Mouse (Mus musculus) testis, postnatal 14 days (tissue): Measurements from ENCODE around the gene Rbm3.

Experiments used
- DNase-seq: peaks from one replicate; pipeline ENCODE4 v3.0.0; 2021; ENCODE audit warnings: low spot score

Gene Rbm3

DNA sequence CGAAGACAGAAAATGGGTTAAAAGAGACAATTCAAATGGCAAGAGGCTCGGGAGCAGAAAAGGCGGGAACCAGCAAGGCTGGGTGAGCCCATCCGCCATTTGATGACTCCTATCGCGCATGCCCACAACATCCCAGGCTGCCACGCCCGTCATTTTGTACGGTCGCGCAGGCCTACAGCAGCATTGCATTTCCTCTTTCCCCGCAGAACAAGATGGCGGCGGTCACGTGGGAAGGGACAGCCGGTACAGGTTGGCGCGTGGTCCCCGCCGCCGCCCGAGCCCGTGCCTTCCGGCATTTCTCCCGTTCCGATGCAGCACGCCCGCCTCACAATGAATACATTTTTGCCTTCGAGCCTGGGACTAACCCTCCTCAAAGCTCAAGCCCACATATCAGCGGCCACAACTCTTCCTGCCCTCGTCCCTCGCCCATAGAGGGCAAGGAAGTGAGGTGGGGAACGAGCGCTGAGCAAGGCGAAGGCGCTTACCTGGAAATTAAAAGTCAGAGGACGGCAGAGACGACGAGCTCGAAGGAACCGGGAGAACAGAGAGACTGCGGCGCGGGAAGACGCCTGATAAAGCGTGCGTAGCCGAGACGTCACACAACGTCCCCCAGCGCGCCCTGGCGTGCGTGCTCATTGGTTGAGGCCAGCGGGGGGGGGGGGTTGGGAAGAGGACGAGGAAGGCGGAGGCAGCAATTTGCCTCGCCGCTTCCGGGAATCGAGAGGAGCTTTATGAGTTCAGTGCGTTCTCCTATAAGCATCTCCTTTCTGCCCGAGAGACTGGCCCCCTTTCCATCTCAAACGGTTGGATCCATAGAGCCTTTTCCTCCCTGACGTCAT is at the start of gene Rbm3:
TSS of gene Rbm3 (minus strand) at position 728 of the 839 bp plus-strand sequence.
- DNase-seq, result peak; percentile 85

DNA sequence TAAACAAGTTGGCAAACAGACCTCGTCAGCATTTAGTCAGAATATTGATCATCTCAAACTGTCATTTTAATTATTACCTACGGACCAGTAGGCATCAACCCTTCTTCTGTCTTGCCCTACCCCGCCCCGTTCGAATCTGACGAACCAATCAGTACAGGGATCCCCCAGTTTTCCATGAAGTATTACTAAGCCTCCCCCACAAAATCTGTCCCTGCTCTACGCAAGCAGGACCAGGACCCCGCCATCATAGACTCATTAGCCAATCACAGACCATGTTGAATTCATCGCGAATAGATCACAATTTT is 47.7 kb upstream of the Rbm3 start, which contains the start of gene Ebp:
TSS of gene Ebp (minus strand) at position 94 of the 305 bp plus-strand sequence.
- no peak for DNase-seq

DNA sequence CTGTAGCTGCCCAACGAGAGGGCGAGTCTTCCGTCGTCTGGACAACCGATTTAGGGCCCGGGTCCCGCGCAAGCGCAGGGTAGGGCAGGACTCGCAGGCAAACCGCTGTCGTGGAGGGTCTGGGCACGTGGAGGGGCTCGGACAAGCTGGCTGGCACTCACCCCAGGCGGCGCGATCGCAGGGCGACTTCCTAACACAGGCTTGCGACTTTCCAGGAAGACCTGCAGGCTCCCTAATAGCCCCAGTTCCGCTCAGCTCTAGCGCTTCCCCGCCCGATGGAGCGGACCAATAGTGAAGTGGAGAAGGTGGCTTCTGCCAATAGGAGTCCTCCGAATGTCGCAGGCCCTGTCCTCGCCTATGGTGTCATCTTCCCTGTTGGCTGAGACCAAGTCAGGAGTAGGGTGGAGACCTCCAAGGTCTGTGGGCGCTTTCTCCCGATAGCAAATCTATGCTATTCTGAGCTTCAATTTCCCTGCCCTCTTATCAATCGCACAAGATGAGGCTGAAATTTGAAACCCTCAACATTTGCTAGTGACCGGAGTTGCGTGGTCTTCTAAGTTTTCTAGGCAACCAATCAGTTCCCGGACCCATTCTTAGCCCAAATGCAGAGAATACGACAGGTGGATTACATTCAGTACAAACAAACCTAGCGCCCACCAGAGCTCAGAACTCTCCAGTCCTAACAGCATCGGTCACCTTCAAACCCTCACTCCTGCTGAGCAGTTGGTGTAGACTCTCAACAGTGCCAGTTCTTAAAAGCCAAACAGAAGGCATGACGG is 47.1 kb upstream of the Rbm3 start:
- peak; percentile 74 for DNase-seq

DNA sequence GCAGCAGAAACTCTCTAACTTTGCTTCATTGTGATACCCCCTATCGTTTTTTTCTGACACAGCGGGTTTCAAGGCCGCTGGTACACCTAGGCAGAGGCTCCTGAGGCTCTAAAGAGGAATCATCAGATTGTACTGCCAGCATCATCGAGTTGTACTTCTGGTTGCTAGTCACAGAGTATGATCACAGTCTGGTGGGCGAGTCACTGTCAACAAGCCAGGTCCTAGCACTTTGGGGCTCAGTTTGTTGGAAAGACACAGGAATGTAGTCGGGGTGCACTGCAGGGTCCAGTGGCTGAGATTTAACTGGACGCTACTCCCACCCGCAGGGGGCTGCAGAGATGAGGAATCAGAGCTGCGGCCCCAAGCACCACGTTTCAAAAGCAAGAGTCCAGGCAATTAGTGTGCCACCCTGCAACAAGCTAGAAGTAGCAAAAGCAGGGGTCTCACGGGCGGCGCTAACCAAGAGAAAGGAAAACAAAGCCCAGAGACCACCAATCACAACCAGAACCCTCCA is 46.5 kb upstream of the Rbm3 start:
- DNase-seq, result no peak

DNA sequence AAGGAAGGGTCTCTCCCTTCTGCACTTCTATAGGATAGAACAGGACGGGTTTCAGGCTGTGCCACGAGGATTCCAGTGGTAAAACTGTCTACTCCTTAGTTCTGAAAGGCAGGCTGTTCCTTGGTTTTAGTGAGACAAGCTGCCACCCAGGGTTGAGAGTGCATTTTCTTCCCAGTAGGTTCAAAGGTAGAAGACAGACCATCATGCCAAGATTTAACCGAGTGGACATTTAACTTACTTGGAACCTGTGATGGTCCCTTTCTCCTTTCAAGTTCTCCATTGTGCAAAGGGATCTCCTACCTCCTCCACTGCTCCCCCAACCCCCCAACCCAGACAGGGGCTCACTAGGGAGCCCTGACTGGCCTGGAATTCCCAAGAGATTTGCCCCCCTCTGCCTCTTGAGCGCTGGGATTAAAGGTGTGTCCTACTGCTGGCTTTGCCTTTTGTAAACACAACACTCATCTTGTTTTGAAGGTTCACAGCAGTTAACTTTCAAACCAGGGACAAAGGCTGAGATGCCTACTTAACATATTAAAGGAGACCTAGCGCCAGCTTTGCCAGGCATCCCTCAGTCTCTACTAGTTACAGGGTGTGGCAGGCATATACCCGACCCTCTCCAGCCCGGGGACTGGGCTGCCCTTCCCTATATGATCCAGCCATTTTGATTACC is 37.3 kb upstream of the Rbm3 start:
- no peak for DNase-seq

DNA sequence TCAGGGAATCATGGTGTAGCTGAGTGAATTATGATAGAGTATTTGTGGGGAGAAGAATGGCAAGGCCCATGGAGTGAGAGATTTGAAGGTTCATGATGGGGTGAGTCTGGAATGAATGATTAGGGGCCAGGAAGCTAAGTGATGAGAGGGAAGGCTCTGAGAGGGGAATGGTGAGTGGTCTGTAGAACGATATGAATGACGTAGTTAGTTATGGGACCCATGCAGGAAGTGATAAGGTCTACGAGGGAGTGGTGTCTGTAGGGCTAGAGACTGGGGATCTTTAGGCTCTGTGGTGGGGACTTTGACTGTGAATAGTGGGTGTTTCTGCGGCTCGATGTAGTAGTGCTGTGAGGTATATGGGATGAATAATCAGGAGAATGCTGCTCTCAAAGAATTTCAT is 34.0 kb upstream of the Rbm3 start:
- DNase-seq, result no peak

DNA sequence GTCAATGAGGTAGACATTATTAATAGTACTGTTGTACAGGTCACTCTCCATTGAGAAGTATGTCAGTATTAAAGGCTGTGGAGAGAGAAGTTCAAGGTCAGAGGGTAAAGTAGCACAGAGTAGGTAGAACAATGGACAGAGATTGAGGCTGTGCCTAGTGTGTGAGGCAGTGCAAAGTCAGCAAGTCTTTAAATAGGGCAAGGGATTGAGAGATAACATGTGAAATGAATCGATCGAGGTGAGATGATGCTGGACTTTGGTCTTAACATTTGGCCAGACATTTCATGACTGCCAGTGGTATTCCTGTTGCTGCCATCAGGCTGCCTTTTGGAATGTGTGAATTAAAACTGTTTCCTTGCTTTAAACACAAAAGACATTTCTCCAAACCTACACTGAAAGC is 33.2 kb upstream of the Rbm3 start:
- DNase-seq, result no peak

DNA sequence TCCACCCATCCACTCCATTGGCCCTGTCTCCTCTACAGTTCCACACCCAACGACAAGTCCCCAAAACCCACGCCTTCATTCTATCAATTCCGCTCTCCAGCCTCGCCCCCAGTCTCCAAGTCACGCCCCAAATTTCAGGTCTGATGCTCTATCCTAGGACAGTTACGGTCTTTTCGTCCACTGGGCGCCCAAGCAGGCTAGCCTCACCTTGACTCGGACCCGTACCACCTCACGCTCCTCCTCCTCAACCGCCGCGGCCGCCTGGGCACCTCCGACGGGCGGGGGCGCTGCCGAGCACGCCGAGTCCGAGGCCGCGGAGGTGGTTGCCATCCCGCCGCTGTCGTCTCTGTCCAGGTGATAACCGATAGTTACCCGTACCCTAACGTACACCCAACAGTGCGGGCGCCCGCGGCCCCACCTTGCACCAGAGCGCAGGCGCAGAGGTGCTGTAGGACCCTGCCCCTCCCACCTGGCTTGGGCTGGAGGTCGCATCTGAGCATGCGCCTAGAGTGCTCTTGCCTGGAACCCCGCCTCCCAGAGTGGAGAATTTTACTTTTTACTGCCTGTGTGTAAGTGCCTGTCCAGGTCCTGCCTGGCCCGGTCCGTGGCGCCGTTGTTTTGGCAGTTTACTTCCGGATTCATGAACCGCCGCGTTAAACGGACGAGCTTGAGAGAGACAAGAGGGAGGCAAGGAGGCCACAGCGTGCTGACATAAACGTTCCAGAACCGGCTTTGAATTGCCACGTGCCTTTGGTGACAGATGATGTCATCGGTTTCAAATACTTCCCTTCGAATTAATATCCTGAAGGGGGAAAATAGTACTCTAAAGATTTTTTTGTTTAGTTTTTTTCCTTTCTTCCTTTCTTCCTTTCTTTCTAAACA is 30.1 kb upstream of the Rbm3 start, which contains the start of gene Tbc1d25:
TSS of gene Tbc1d25 (minus strand) at position 678 of the 882 bp plus-strand sequence.
- peak; percentile 89 for DNase-seq

DNA sequence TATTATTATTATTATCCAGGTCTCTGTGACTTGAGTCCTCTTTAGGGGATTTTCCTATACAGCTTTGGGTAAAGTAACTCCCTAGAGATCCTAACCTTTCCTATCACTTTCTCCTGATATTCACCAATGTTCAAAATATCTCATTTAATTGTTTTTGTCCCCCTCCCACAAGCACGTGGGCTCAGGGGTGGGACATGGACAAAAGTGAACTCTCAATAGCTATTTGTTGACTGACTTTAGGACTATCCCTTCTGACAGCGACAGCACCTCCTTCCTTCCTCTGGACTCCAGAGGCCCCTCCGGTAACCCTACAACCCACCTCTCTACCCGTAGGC is 29.5 kb upstream of the Rbm3 start:
- no peak for DNase-seq

DNA sequence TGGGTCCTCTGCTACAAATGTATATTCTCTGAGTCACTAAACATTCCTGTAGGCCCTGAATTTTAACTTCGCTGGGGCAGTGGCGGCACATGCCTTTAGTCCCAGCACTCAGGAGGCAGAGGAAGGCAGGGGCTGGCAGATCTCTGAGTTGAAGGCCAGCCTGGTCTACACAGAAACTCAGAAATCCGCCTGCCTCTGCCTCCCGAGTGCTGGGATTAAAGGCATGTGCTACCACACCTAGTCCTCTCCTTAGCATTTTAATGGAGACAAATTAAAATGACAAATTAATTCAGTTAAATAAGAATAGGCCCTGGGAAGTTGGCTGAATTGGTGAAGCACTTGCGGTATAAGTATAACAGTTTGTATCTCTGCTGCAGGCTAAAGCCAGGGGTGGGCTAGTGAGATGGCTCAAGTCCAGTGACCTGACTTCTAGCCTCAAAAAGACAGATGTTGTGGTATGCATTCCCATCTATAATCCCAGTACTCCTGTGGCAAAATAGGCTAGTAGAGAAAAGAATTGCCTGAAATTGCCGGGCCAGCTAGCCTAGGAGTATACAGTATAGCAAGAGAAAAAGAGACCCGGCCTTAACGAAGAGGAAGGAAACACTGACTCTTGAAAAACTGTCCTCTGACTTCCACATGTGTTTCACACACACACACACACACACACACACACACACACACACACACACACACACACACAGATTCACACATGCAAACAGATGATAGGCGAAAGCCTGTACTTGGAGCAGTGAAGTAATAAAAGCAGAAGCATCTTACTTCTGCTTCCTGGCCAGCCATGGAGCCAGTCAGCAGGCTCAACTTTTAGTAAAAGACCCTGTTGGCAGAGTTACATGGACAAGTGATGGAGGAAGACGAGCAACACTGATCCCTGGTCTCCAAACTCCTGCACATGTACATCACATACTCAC is 22.3 kb upstream of the Rbm3 start:
- no peak for DNase-seq

DNA sequence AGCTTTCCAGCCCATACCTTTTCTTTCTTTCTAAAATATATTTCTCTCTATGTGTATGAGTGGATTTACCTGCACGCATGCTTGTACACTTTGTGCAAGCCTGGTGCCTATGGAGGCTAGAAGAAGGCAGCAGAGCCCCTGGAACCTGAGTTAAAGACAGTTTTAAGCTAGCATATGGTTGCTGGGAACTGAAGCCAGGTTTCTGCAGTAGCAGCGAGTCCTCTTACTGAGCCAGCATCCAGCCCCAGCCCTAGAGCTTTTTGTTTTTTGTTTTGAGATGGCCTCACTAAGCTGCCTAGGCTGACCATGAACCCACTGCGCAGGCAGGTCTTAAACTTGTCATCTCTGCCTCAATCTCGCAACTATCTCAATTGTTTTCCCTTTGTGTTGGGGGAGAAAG is 18.8 kb upstream of the Rbm3 start:
- no peak for DNase-seq

DNA sequence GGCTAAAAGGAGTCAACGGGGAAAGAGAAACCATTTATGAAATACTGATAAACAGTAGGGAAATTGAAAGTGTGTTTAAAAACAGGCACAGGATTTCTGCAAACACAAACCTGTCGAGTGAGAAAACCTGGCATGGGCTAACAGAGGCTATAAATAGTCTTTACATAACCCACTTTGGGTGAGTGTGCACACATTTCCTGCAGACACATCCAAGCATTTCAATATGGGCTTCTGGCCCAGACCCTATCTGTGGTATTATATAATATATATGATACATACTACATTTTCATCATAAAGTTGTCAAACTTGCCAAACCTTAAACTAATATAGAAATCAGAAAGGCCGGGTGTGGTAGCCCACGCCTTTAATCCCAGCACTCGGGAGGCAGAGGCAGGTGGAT is 17.4 kb upstream of the Rbm3 start:
- DNase-seq, result no peak

DNA sequence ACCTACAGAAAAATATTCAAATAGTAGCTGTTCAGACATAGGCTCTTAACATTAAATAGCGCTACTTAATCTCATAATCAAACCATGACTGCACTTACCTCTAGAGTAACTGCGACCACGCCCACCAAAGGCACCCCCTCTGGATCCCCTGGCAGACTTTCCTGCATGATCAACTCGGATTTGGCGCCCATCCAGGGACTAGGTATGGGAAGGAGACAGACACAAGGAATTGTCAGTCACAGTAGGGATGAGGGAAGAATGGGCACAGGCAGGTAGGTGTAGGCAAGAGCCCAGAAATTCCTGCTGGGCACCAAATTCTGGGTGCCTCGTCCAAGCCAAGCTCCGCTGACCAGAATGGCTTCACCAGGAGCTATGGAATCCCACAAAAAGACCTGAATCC is 1.9 kb downstream of the Rbm3 start:
- no peak for DNase-seq

DNA sequence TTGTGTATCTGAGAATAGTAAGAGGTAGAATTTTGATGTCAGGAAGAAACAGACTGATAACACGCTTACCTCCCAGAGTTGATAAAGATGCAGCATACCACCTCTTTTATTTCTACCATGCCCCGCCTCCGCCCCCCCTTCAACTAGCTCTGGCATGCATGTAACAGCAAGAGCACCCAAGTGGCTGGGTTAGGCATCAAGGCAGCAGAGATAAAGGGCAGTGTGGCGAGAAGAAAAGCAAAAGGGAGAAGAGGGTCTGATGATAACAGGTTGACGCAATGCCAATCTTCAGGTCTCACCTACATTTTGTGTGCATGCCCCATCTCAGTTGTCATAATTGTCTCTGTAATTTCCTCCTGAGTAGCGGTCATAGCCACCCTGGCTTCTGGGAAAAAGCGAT is 2.7 kb downstream of the Rbm3 start:
- no peak for DNase-seq

DNA sequence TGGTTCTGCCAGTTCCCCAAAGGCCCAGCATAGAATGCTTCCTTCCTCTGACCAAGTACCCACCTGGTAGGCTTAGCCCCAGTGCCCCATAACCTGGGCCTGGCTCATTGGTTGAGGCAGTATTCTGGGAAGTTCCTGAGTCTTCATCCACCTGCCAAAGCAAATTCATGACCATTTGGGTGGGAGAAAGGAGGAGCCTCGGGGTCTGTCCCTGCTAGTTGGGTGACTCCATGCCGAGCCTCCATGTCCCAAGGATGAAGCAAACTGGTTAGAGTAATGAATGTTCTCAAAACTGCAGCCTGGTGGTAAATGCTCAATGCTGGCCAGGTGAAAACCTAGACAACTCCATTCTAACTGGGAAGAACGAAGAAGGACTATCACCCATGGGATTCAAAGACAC is 4.6 kb downstream of the Rbm3 start:
- no peak for DNase-seq

DNA sequence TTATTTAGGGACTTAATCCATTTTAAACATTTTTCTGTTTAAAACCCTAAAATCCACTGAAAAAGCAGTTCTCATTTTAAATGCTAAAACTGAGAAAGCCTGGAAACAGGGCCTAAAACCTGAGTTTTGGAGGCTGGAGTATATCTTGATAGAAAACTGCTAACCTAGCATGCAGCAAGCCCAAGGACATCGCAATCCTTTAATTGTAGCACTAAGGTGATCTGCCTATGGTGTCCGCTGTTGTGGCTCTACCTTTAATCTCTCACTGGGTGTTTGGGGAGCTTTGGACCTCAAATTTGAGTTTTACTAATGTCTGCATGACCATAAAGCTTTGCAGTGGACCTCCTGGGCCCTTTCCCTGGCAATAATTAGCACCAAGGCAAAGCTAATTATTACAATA is 5.2 kb downstream of the Rbm3 start:
- no peak for DNase-seq

DNA sequence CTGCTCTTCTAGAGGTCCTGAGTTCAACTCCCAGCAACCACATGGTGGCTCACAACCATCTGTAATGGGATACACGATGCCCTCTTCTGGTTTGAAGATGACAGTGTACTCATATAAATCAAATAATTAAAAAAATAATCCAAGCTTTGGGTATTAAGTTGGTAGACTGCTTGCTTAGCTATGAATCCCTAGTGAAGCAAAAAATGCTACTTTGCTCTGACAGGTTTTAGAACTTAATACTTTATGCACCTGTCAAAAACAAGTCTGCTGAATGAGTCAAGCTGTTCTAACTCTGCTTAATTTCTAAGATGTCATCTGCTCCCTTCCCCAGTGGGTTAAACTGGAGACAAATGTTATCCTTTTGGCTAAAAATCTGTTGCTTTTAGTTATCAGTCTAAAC is 6.2 kb downstream of the Rbm3 start:
- DNase-seq, result no peak

DNA sequence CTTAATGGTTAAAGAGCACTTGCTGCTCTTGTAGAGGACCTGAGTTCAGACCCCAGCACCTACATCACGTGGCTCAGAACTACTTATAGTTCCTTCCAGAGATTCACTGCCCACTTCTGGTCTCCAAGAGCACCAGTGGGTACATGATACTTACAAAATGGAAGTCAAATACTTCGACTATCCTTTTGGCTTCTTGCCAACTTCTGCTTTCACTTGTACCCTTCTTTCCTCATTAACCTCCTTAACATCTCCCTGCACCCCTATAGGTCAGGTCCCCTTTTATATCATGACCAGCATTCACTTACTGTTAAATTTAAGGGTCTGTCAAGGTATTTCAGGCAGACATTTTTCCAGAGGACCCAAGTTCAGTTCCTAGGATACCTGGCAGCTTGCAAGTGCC is 9.8 kb downstream of the Rbm3 start:
- no peak for DNase-seq

DNA sequence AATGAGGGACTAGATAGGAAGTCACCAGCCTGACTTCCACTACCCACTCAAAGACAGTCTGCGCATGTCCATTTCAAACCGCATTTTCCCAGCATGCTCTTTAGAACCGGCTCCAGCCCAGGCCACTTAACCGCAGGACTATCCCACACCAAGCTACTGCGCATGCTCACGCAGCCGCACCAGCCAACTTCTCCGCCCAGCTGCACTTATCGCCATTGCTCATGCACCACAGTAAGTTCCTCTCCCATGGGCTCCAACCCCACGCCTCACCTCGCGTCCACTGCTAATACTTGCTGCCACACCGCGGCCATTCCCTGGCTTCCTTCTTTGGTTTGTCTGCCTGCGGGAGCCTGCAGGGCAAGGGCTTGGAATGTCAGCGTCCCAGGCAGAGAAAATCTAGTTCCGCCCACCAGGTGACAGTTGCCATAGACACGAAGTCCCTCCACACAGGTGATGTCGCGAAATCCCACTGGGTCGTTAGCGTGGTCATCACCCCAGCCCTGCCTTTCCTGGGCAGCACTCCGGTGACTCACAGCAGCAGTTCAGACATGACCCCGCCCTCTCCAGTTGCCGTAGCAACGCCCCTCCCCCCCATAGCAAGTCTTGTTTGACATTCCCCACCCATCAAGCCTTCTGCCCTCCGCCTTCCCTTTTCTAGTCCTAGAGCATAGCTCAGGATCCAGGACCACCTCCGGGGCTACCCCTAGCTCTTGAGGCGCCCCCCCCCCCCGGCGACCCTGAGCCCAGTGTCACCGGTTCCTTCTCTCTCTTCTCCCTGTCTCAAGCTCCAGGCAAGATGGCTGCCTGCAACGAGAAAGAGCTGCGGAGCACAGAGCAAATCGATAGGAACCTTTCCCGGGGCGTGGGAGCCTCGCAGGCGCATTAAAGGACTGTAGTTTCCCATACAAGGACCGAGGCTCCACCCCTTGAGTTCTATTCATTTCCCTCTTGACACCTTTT is 13.4 kb downstream of the Rbm3 start, which contains the start of gene Wdr13:
TSS of gene Wdr13 (minus strand) at position 876 of the 960 bp plus-strand sequence.
- peak; percentile 86 for DNase-seq
